In the genomic region with DNA sequence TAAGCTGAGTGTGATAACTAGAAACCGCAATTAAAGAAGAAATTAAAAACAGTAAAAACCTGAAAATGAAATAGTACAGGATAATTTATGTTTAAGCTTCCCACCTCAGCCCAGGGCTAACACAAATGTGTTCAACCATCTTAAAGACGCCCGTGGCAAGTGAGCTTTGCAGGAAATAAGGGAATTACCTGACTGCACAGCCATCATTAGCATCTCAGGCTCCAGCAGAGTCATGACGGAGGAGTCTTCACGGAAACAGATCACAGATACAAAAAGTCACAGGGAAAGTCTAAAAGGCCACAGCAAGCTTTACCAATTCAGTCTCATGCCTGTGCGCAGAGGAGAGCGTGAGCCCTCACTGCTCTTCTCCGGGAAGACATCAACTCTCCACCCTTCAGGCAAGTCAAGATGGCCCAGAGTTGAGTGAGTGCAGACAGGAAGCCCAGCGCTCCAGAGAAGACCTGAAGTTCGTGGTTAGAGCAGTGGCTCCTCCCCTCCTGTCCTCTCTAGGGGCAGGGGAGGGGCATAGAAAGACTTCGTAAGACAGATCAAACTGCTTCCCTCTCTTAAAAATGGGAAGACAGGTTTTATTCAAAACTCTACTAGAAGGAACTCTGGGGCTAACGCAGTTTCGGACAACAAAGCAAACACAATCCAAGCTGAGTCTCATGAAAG, we compare ENCODE assay signal across 8 mouse cellular contexts.
DNase-seq lines count a peak whose midpoint lies in the region; ATAC-seq and TF ChIP-seq lines count a peak whose summit lies in the region.

No protein-coding gene starts in this region.

- H3K9ac ChIP-seq in ES-E14 (ENCODE audit: insufficient read depth, low read depth, low read length, poor library complexity, severe bottlenecking) = peak overlapping the region; percentile 73
- no peak overlapping the region for H3K9ac ChIP-seq in forebrain, embryonic 15.5 days (replicated peaks)
- H3K9ac ChIP-seq in intestine, embryonic 15.5 days = no peak overlapping the region

- WGBS in kidney, adult 2 months = 53% methylated on average over 13 of the region's 13 CpGs
- 29% methylated on average over 13 of the region's 13 CpGs for WGBS in forebrain, embryonic 15.5 days
- 44% methylated on average over 13 of the region's 13 CpGs for WGBS in intestine, embryonic 15.5 days

- H3K4me2 ChIP-seq in forebrain, embryonic 15.5 days (replicated peaks) = peak overlapping the region; percentile 16
- H3K4me2 ChIP-seq in intestine, embryonic 15.5 days (replicated peaks) = peak overlapping the region; percentile 26

- no peak for TF ChIP-seq CTCF in kidney, adult 2 months (conservative IDR thresholded peaks at IDR 0.05; ENCODE audit: insufficient read depth, insufficient read length, low read depth, low read length)

- H3K27ac ChIP-seq in kidney, adult 2 months (ENCODE audit: insufficient read depth, low read depth, low read length) = no peak overlapping the region
- H3K27ac ChIP-seq in ES-E14 (ENCODE audit: insufficient read depth, low read depth, low read length, poor library complexity, severe bottlenecking) = no peak overlapping the region
- no peak overlapping the region for H3K27ac ChIP-seq in forebrain, embryonic 15.5 days (replicated peaks)
- no peak overlapping the region for H3K27ac ChIP-seq in intestine, embryonic 15.5 days

- H3K4me3 ChIP-seq in kidney, adult 2 months (ENCODE audit: insufficient read depth, low read depth, low read length) = peak overlapping the region; percentile 11; the same call in 1 of the 2 replicates
- peak overlapping the region in 1 of 2 experiments; percentile 20; a peak in 1 of 4 replicates for H3K4me3 ChIP-seq in ES-E14 (ENCODE audit: insufficient read depth in 1 of 2, low read depth in 1 of 2, low read length in 2 of 2, poor library complexity in 1 of 2, severe bottlenecking in 1 of 2)
- no peak overlapping the region for H3K4me3 ChIP-seq in forebrain, embryonic 15.5 days
- no peak overlapping the region; the same call in 1 of the 2 replicates for H3K4me3 ChIP-seq in intestine, embryonic 15.5 days (replicated peaks)

- H3K4me1 ChIP-seq in kidney, adult 2 months (ENCODE audit: control insufficient read depth, insufficient read depth, low read length) = no peaks in the 10 kb centered on the region
- peaks cover 4 to 6% of the 10 kb centered on the region in 2 experiments; a peak in 3 of 4 replicates for H3K4me1 ChIP-seq in ES-E14 (ENCODE audit: control insufficient read depth in 2 of 2, insufficient read depth in 2 of 2, low read length in 2 of 2, poor library complexity in 1 of 2)
- H3K4me1 ChIP-seq in forebrain, embryonic 15.5 days = peaks cover 41% of the 10 kb centered on the region
- H3K4me1 ChIP-seq in intestine, embryonic 15.5 days (replicated peaks) = peaks cover 25% of the 10 kb centered on the region

- peak; percentile 52 for DNase-seq in kidney, adult 2 months
- DNase-seq in kidney, adult 8-10 months = no peak
- peak; percentile 25 for DNase-seq in ES-E14 (ENCODE audit: low read depth, low spot score)
- DNase-seq in lung, postnatal 10 days = peak; percentile 64
- peak; percentile 79 for DNase-seq in splenic B cell, adult 2 months (ENCODE audit: low read depth, low spot score)
- DNase-seq in ovary, postnatal 36 days (ENCODE audit: low spot score) = no peak

- H3K36me3 ChIP-seq in kidney, adult 2 months (ENCODE audit: control insufficient read depth, insufficient read depth, low read length) = no peaks in the 10 kb centered on the region
- H3K36me3 ChIP-seq in ES-E14 (ENCODE audit: control insufficient read depth, insufficient read depth, low read length, poor library complexity, severe bottlenecking) = no peaks in the 10 kb centered on the region
- H3K36me3 ChIP-seq in forebrain, embryonic 15.5 days = no peaks in the 10 kb centered on the region
- no peaks in the 10 kb centered on the region for H3K36me3 ChIP-seq in intestine, embryonic 15.5 days
- no peaks in the 10 kb centered on the region; the same call in 1 of the 2 replicates for H3K36me3 ChIP-seq in splenic B cell, adult 2 months (ENCODE audit: control insufficient read depth, insufficient read depth, low read length, poor library complexity, severe bottlenecking)

- no peak for ATAC-seq in forebrain, embryonic 15.5 days (replicated peaks)
- ATAC-seq in intestine, embryonic 15.5 days = peak; percentile 56; the same call in 1 of the 2 replicates

- no peak for TF ChIP-seq POLR2A in kidney, adult 2 months (IDR thresholded peaks at IDR 0.05; ENCODE audit: low read depth, low read length)

- no peaks in the 10 kb centered on the region for H3K9me3 ChIP-seq in ES-E14 (ENCODE audit: control insufficient read depth, insufficient read depth, low read depth, low read length)
- no peaks in the 10 kb centered on the region for H3K9me3 ChIP-seq in forebrain, embryonic 15.5 days
- H3K9me3 ChIP-seq in intestine, embryonic 15.5 days = no peaks in the 10 kb centered on the region

- no peaks in the 10 kb centered on the region for H3K27me3 ChIP-seq in kidney, adult 2 months (replicated peaks; ENCODE audit: control insufficient read depth, insufficient read depth, low read length)
- H3K27me3 ChIP-seq in forebrain, embryonic 15.5 days = no peaks in the 10 kb centered on the region
- no peaks in the 10 kb centered on the region for H3K27me3 ChIP-seq in intestine, embryonic 15.5 days (replicated peaks)
- no peaks in the 10 kb centered on the region for H3K27me3 ChIP-seq in splenic B cell, adult 2 months (ENCODE audit: control insufficient read depth, insufficient read depth, low read length, poor library complexity, severe bottlenecking)

- in situ Hi-C loops in ES-E14 (cut with MboI; ENCODE audit: low sequenced_read_pairs in 2 of 2, unreplicated experiment in 2 of 2) = no loop called here

TF ChIP-seq in ES-E14, 5 proteins besides CTCF, POLR2A, EP300 and RAD21:
- no peak for TF ChIP-seq ZNF384 (IDR thresholded peaks at IDR 0.05; ENCODE audit: low read depth, low read length)
- TF ChIP-seq CHD2 (IDR thresholded peaks at IDR 0.05; ENCODE audit: low read depth, low read length) = no peak
- no peak for TF ChIP-seq ZC3H11A (IDR thresholded peaks at IDR 0.05; ENCODE audit: borderline replicate concordance, low read depth, low read length)
- no peak for TF ChIP-seq MAFK (IDR thresholded peaks at IDR 0.05; ENCODE audit: insufficient read depth, low read depth, low read length)
- no peak for TF ChIP-seq HCFC1 (IDR thresholded peaks at IDR 0.05; ENCODE audit: borderline replicate concordance, insufficient read depth, low read length)

Comparison
In these comparisons a context has a peak if more than half of its experiments do, and no peak if none do; other contexts are left out.
1. DNase-seq: peak in kidney, adult 2 months (single experiment), ES-E14 (single experiment), lung, postnatal 10 days (single experiment) and splenic B cell, adult 2 months (single experiment); none in kidney, adult 8-10 months (0 of 2) and ovary, postnatal 36 days (single experiment).